Mouse (Mus musculus) limb, embryonic 10.5 days (tissue): ENCODE measurements around the gene Mrpl48. TPM values are rescaled to one million over a fixed set of nuclear protein-coding genes. Genes with fewer than 3 reads are reported as not detected.

Experiments
- DNase-seq: peaks from one replicate; pipeline ENCODE4 v3.0.0-alpha.2; 2017; ENCODE audit warnings: low spot score
- H3K27ac ChIP-seq: fragments of 300-500 bp; sonication (generic); 2 replicates; pipeline ENCODE4 v1.5.1; 2016; ENCODE audit warnings: mild to moderate bottlenecking
- H3K27me3 ChIP-seq: fragments of 300-500 bp; sonication (generic); 2 replicates; pipeline ENCODE4 v1.6.1; 2016; ENCODE audit warnings: low read depth, mild to moderate bottlenecking; ENCODE audit not compliant: poor library complexity, severe bottlenecking
- H3K36me3 ChIP-seq: fragments of 300-500 bp; sonication (generic); 2 replicates; pipeline ENCODE4 v1.6.1; 2016; ENCODE audit warnings: mild to moderate bottlenecking, moderate library complexity
- H3K4me1 ChIP-seq: fragments of 300-500 bp; sonication (generic); 2 replicates; pipeline ENCODE4 v1.6.1; 2016
- H3K4me3 ChIP-seq: fragments of 300-500 bp; sonication (generic); 2 replicates; pipeline ENCODE4 v1.5.1; 2016; ENCODE audit warnings: mild to moderate bottlenecking, moderate library complexity
- H3K9me3 ChIP-seq: fragments of 300-500 bp; sonication (generic); replicated peaks from 2 replicates; pipeline ENCODE4 v1.6.1; 2016; ENCODE audit warnings: mild to moderate bottlenecking
- WGBS: fragments of 180-500 bp; shearing (Covaris S2); methylation state at CpG from one replicate; pipeline ENCODE4 v1.1.7; 2016; 5-methylcytosine and 5-hydroxymethylcytosine counted together
- polyA plus RNA-seq: library from polyadenylated mRNA; unstranded; fragments of >200 nt; fragmentation: Nextera tagmentation; extraction: Ambion mirVana; gene quantifications from 2 replicates; pipeline ENCODE4 v1.2.1, GENCODE M21; 2016

The Mrpl48 gene
- polyA plus RNA-seq, 1 experiment from 2014 or later, result 59.5 TPM

DNA sequence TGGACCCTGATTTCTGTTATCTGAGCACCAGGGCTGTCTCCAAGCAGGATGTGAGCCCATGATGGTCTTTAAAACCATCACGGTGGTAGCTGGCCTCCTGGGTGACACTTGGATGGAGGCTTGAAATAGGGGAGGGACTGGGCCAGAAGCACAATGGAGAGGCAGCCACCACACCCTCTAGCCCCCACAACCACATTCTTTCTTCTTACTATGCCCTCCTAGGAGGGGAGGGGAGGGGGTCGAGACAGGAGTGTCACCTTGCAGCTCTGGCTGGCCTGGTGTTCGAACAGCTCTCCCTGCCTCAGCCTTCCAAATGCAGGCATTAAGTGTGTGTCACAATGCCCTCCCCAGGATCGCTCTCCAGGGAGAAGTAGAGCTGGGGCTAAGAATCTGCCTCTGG is 110.7 kb downstream of the Mrpl48 start:
- H3K4me1 ChIP-seq, result peaks cover 60% of the 10 kb centered on the region
- peaks cover 5% of the 10 kb centered on the region; the same call in 1 of the 2 replicates for H3K27me3 ChIP-seq
- DNase-seq, result no peak
- no peak overlapping the region for H3K4me3 ChIP-seq
- H3K9me3 ChIP-seq, result no peaks in the 10 kb centered on the region
- H3K36me3 ChIP-seq, result peaks cover 42% of the 10 kb centered on the region
- peak overlapping the region; percentile 88 for H3K27ac ChIP-seq
- WGBS, result 78% methylated on average over 4 of the region's 4 CpGs

DNA sequence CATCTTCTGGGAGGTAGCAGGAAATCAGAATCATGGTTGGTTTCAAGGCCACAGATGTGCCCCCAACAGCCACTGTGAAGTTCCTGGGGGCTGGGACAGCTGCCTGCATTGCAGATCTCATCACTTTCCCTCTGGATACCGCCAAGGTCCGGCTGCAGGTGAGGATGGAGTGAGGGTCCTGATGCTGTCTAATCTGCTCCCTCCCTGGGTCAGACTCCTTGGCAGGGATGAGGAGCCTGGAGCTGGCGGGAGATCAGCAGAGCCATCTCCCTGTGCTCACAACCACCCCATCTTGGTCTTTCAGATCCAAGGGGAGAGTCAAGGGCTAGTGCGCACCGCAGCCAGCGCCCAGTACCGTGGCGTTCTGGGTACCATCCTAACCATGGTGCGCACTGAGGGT is 111.3 kb downstream of the Mrpl48 start:
- H3K4me1 ChIP-seq, result peaks cover 62% of the 10 kb centered on the region

DNA sequence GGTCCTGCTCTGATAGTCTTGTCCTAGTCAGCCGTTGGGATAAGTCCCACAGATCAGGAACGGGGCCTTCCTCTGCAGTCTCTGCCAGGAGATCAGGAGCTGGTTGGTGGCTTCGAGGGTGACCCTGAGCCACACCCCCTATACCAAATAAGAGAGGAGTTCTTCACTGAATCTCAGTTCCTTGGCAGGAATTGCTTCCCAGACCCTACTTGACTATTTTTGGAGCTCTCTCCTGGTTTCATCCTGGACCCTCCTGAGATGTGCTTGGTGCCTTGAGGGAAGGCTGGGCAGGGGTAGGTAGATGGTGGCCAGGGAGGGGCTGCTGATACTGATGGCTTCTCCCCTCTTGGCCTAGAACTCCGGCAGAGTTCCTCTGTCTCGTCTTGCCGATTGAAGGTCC is 111.7 kb downstream of the Mrpl48 start:
- WGBS, result 89% methylated on average over 6 of the region's 6 CpGs
- no peak for DNase-seq
- H3K36me3 ChIP-seq, result peaks cover 42% of the 10 kb centered on the region
- H3K4me1 ChIP-seq, result peaks cover 62% of the 10 kb centered on the region
- peaks cover 15% of the 10 kb centered on the region for H3K27me3 ChIP-seq
- H3K9me3 ChIP-seq, result no peaks in the 10 kb centered on the region
- H3K4me3 ChIP-seq, result peak overlapping the region; percentile 36
- peak overlapping the region; percentile 88 for H3K27ac ChIP-seq

More for the DNA sequence above, 111.3 kb downstream of the Mrpl48 start:
- peak overlapping the region; percentile 88 for H3K27ac ChIP-seq
- DNase-seq, result no peak
- peaks cover 11% of the 10 kb centered on the region for H3K27me3 ChIP-seq
- H3K4me3 ChIP-seq, result 0 out of 2 replicates have a peak overlapping the region, but pooled peaks have one; percentile 36
- no peaks in the 10 kb centered on the region for H3K9me3 ChIP-seq
- H3K36me3 ChIP-seq, result peaks cover 42% of the 10 kb centered on the region
- 95% methylated on average over 9 of the region's 9 CpGs for WGBS

Other genes with a start within 250 kb of the Mrpl48 start
- 31.2 and 40.3 TPM in 2 replicates for gene C2cd3, start 236.1 kb downstream of the Mrpl48 start, polyA plus RNA-seq
- 79.1 and 84.2 TPM in 2 replicates for gene Ppme1, start 236.0 kb downstream of the Mrpl48 start, polyA plus RNA-seq
- gene Ucp3, start 135.3 kb downstream of the Mrpl48 start, polyA plus RNA-seq, result not detected in 2 replicates
- gene Ucp2, start 115.0 kb downstream of the Mrpl48 start, polyA plus RNA-seq, result 98.8 and 126 TPM in 2 replicates
- gene Dnajb13, start 93.3 kb downstream of the Mrpl48 start, polyA plus RNA-seq, result 0.13 and 0.24 TPM in 2 replicates
- 19.3 and 21.3 TPM in 2 replicates for gene Coa4, start 71.2 kb downstream of the Mrpl48 start, polyA plus RNA-seq
- 81.9 and 92.3 TPM in 2 replicates for gene Rab6a, start 891 bp downstream of the Mrpl48 start, polyA plus RNA-seq
- gene Plekhb1, start 54.1 kb upstream of the Mrpl48 start, polyA plus RNA-seq, result 0.83 and 1.5 TPM in 2 replicates
- 29.6 and 39.6 TPM in 2 replicates for gene Fam168a, start 98.3 kb upstream of the Mrpl48 start, polyA plus RNA-seq